Mouse (Mus musculus) midbrain, embryonic 15.5 days (tissue): Measurements from ENCODE around the gene Sar1b. TPM values are rescaled to one million over a fixed set of nuclear protein-coding genes. Genes with fewer than 3 reads are reported as not detected.

Experiments used
- ATAC-seq: fragments of 200-750 bp; cut with Nextera tagmentation; replicated peaks from 2 replicates; pipeline ENCODE4 v1.8.0; 2017; ENCODE audit warnings: moderate TSS enrichment
- H3K27ac ChIP-seq: fragments of 300-500 bp; sonication (generic); 2 replicates; pipeline ENCODE4 v1.5.1; 2015; ENCODE audit warnings: mild to moderate bottlenecking, inconsistent platforms
- H3K27me3 ChIP-seq: fragments of 300-500 bp; sonication (generic); replicated peaks from 2 replicates; pipeline ENCODE4 v1.6.1; 2015; ENCODE audit warnings: inconsistent platforms
- H3K36me3 ChIP-seq: fragments of 300-500 bp; sonication (generic); replicated peaks from 2 replicates; pipeline ENCODE4 v1.6.1; 2015; ENCODE audit warnings: inconsistent platforms
- H3K4me1 ChIP-seq: fragments of 300-500 bp; sonication (generic); 2 replicates; pipeline ENCODE4 v1.6.1; 2015; ENCODE audit warnings: inconsistent platforms
- H3K4me2 ChIP-seq: fragments of 300-500 bp; sonication (generic); 2 replicates; pipeline ENCODE4 v1.6.1; 2015; ENCODE audit warnings: inconsistent platforms, mild to moderate bottlenecking, moderate library complexity
- H3K4me3 ChIP-seq: fragments of 300-500 bp; sonication (generic); 2 replicates; pipeline ENCODE4 v1.5.1; 2015; ENCODE audit warnings: mild to moderate bottlenecking, inconsistent platforms
- H3K9ac ChIP-seq: fragments of 300-500 bp; sonication (generic); 2 replicates; pipeline ENCODE4 v1.6.1; 2015; ENCODE audit warnings: mild to moderate bottlenecking, inconsistent platforms
- H3K9me3 ChIP-seq: fragments of 300-500 bp; sonication (generic); 2 replicates; pipeline ENCODE4 v1.6.1; 2016; ENCODE audit warnings: inconsistent platforms
- WGBS: fragments of 180-500 bp; shearing (Covaris S2); methylation state at CpG from one replicate; pipeline ENCODE4 v1.1.7; 2015; ENCODE audit warnings: mixed read lengths; 5-methylcytosine and 5-hydroxymethylcytosine counted together
- polyA plus RNA-seq: library from polyadenylated mRNA; unstranded; fragments of >200 nt; fragmentation: Nextera tagmentation; extraction: Ambion mirVana; gene quantifications from 2 replicates; pipeline ENCODE4 v1.2.1, GENCODE M21; 2015

Sar1b gene
- polyA plus RNA-seq, 1 experiment from 2014 or later: 174 TPM

DNA sequence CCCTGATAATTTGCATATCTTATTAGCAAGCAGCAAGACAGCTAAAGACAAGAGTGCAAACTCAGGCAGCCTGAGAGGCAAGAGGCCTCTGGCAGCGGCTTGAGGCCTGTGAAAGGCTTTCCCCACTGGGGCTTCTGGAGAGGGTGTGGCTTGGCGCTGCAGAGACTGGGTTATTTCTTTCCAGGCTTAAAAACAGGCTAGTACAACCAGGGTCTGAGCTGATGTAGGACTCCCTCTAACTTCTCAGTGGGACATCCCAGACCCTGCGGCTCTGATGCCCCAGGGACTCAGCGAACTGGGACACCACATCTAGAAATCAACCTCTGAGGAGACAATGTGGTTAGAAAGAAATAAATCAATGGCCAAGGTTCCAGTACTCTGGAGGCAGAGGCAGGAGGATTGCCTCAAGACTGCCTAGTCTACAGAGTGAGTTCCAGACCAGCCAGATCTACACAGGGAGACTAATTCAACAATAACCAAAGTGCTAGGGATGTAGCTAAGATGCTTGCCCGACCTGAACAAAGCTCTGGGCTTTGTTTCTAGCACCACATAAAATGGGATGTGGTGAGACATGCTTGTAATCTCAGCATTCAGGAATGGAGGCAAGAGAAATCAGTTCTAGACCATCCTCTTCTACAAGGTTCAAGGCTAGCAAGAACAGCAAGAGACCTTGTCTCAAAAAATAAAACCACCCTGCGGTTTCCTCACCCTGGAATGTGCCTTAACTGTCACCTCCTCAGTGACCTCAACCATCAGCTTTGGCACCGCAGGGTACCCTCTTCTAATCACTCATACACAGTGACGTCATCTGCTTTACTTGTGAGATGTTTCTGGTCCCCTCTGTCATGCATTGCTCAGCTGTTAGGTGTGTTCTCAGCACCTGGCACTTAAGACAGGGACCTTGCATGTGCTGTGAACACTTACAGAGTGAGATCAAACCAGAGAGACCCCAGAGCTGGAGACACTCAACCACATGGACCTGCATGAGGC, 74.0 kb downstream of the Sar1b start:
- H3K36me3 ChIP-seq: no peaks in the 10 kb centered on the region
- 69% methylated on average over 8 of the region's 8 CpGs for WGBS
- no peak for ATAC-seq

DNA sequence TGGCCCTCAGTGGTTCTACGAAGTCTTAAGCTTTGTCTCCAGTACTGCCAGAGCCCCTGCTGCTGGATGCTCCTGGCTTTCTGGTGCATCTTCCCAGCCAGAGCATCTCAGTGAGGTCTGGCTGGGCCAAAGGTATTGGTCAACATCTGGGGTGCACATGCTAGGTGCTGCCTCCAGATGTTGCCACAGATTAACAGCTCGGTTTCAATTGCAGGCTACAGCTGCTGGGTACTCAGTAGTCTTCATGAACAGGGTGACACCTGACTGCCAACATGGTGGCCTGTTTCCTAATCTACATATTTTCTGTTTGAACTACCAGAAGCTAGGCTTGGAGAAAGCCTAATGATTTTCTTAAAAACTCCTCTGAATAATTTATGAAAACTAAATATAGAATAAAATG, 75.6 kb downstream of the Sar1b start:
- H3K27me3 ChIP-seq: no peaks in the 10 kb centered on the region
- H3K4me1 ChIP-seq: no peaks in the 10 kb centered on the region
- H3K36me3 ChIP-seq: no peaks in the 10 kb centered on the region
- H3K9me3 ChIP-seq: no peaks in the 10 kb centered on the region
- no peak for ATAC-seq
- no peak overlapping the region for H3K9ac ChIP-seq
- no peak overlapping the region for H3K4me2 ChIP-seq
- WGBS: 80% methylated on average over 2 of the region's 2 CpGs
- H3K4me3 ChIP-seq: no peak overlapping the region
- no peak overlapping the region for H3K27ac ChIP-seq

More for the DNA sequence above, 74.0 kb downstream of the Sar1b start:
- no peaks in the 10 kb centered on the region for H3K27me3 ChIP-seq
- no peak overlapping the region for H3K4me2 ChIP-seq
- no peaks in the 10 kb centered on the region for H3K9me3 ChIP-seq
- no peak overlapping the region for H3K4me3 ChIP-seq
- H3K27ac ChIP-seq: no peak overlapping the region
- H3K4me1 ChIP-seq: peaks cover 1% of the 10 kb centered on the region; the same call in 1 of the 2 replicates
- no peak overlapping the region for H3K9ac ChIP-seq

DNA sequence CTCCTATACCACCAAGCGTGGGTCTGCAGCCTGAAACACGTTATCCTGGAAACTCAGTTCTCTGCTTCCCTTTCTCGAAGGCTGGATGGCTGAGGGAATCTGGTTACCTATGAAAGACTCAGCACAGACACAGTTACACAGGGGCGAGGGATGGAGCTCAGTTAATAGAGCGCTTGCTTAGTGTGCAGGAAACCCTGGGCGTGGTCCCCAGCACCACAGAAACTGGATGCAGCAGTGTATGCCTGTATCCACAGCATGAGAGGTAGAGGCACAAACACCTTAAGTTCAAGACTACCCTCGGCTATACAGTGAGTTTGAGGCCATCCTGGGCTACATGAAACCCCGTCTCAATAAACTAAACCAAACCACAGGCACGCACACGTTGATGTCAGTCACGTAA, 76.5 kb downstream of the Sar1b start:
- no peaks in the 10 kb centered on the region for H3K27me3 ChIP-seq
- no peak overlapping the region for H3K27ac ChIP-seq
- no peaks in the 10 kb centered on the region for H3K4me1 ChIP-seq
- 89% methylated on average over 11 of the region's 11 CpGs for whole genome bisulfite sequencing
- no peak overlapping the region for H3K4me3 ChIP-seq
- no peak for ATAC-seq
- no peaks in the 10 kb centered on the region for H3K9me3 ChIP-seq
- H3K36me3 ChIP-seq: no peaks in the 10 kb centered on the region
- H3K4me2 ChIP-seq: no peak overlapping the region
- no peak overlapping the region for H3K9ac ChIP-seq

DNA sequence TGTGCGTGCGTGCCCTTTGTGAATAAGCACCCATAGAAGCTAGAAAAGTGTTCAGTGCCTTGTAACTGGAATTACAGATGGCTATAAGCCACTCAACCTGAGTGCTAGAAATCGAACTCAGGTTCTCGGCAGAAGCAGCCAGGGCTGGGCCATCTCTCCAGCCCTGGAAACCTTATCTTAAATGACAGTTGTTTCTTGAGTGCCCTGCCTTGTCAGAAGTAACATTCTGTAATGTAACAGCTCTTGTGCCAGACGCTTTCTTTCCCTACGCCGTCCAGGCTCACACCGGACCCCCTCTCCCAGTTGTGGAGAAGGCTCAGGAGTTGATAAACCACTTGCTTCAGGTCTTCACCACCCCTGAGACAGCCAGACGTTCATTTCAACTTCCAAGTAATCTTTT, 77.2 kb downstream of the Sar1b start:
- Histone ChIP-seq H3K9ac (no peak overlapping the region), H3K36me3 (no peaks in the 10 kb centered on the region), H3K27me3 (no peaks in the 10 kb centered on the region), H3K4me1 (no peaks in the 10 kb centered on the region), H3K4me2 (no peak overlapping the region), H3K27ac (no peak overlapping the region), H3K9me3 (no peaks in the 10 kb centered on the region), H3K4me3 (no peak overlapping the region)
- ATAC-seq: no peak
- 84% methylated on average over 9 of the region's 9 CpGs for WGBS

DNA sequence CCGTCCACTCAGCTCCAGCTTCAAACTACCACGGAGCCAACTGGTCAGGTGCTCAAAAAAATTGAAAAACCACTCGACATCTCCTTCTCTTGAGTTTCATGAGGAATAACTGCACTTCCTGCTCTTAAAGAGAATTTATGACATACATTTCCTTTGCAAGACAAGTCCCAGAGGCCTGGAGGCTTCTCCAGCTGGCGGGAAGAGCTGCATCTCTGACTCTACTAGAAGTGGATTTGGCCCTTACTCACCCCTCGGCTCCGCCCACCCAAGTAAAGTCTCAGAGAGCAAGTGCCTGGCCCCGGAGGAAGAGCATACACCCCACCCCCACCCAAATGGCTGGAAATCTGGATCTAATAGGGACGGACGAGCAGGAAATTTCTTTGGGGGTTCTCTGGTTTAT, 77.7 kb downstream of the Sar1b start:
- H3K9me3 ChIP-seq: no peaks in the 10 kb centered on the region
- no peak overlapping the region for H3K4me2 ChIP-seq
- no peak overlapping the region for H3K27ac ChIP-seq
- 79% methylated on average over 9 of the region's 9 CpGs for WGBS
- no peaks in the 10 kb centered on the region for H3K36me3 ChIP-seq
- no peak overlapping the region for H3K4me3 ChIP-seq
- no peak for ATAC-seq
- H3K4me1 ChIP-seq: no peaks in the 10 kb centered on the region
- no peak overlapping the region for H3K9ac ChIP-seq
- no peaks in the 10 kb centered on the region for H3K27me3 ChIP-seq

Other genes with a start within 250 kb of the Sar1b start
- 9.7 and 12.0 TPM in 2 replicates for gene Phykpl, start 178.9 kb upstream of the Sar1b start, polyA plus RNA-seq
- gene Hnrnpab, start 156.8 kb upstream of the Sar1b start, polyA plus RNA-seq: 353 and 380 TPM in 2 replicates
- gene Nhp2, start 144.0 kb upstream of the Sar1b start, polyA plus RNA-seq: 91.5 and 95.2 TPM in 2 replicates
- 83.7 and 89.3 TPM in 2 replicates for gene Rmnd5b, start 127.8 kb upstream of the Sar1b start, polyA plus RNA-seq
- gene N4bp3, start 112.8 kb upstream of the Sar1b start, polyA plus RNA-seq: 20.5 and 21.1 TPM in 2 replicates
- 0.91 and 0.94 TPM in 2 replicates for gene D930048N14Rik, start 112.7 kb upstream of the Sar1b start, polyA plus RNA-seq
- gene 0610009B22Rik, start 74.8 kb upstream of the Sar1b start, polyA plus RNA-seq: 81.7 and 86.0 TPM in 2 replicates
- gene Sec24a, start 53 bp upstream of the Sar1b start, polyA plus RNA-seq: 14.2 and 15.8 TPM in 2 replicates
- 0.56 and 0.68 TPM in 2 replicates for gene Jade2, start 94.0 kb downstream of the Sar1b start, polyA plus RNA-seq
- 120 and 121 TPM in 2 replicates for gene Cdkn2aipnl, start 204.0 kb downstream of the Sar1b start, polyA plus RNA-seq
- 223 and 231 TPM in 2 replicates for gene Ube2b, start 237.1 kb downstream of the Sar1b start, polyA plus RNA-seq
- gene Cdkl3, start 240.5 kb downstream of the Sar1b start, polyA plus RNA-seq: 28.9 and 30.3 TPM in 2 replicates